Mouse (Mus musculus): ENCODE measurements around the gene Gm10271. TPM values are rescaled to one million over a fixed set of nuclear protein-coding genes. Genes with fewer than 3 reads are reported as not detected.

The Gm10271 gene
- total RNA-seq, 1 experiment from 2014 or later = not detected

DNA sequence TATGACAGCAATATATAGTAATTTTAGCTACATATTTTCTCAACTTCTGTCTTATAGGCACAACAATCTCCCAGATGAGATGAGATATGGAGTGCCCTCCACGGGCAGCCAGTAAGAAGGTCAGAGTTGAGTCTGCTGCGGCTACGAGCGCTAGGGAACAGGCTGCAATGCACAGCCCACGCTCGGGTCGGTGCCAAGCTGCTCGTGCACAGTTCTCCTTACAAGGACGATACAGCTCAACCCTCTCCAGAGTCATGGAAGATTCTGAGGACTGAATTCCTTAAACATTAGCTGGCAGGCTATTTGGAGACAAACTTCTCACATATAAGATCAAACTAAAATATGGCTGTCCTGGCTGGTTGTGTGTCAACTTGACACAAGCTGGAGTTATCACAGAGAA, 57.8 kb downstream of the Gm10271 start:
- no peak for ATAC-seq (replicated peaks; ENCODE audit: insufficient number of reproducible peaks, low FRiP score, low TSS enrichment, poor library complexity, severe bottlenecking)

DNA sequence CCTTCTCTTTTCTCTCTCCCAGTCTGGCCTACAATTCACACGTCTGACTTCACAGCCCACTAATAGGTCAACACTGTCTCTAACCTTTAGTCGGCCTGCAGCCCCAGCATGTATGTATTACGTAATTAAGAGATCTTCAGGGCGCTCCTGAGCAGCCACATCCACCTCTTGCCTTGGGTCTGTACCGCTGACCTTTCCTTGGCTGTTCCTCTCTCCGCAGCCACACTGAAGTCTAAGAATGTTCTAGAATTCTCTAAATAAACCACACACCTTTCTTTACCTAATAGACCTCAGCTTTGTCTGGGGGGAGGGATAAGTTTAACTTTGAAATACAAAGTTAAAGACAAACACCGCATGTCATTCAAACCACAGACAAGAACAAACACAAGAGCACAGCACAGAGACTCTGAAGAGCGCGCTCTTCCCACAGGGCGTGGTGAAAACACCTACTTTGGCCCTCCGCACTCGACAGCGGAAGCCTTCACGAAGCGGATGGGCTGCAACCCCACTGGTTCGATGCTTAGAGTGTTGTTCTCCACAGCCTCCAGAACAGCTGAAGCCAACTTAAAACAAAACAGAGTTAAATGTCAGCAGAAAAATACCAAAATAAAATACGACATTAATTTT, 58.6 kb downstream of the Gm10271 start:
- ATAC-seq (replicated peaks; ENCODE audit: insufficient number of reproducible peaks, low FRiP score, low TSS enrichment, poor library complexity, severe bottlenecking) = no peak

DNA sequence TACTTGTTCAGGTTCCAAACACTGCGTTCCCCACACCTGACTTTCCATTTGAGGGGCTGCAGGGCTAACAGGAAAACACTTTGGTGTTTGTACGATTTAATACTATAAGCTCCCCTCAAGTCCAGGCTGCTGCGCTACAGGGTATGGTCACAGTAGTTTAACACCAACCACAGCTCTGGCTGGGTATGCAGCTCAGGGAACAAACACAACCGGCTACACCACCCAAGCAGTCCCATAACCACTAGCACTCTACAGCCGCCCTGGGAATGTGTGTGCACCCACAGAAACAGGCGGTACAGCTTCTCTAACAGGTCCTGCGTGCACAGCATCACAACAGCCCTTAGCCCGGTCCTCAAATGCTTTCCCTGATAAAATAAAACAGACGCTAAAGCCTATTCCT, 59.6 kb downstream of the Gm10271 start:
- no peak for ATAC-seq (replicated peaks; ENCODE audit: insufficient number of reproducible peaks, low FRiP score, low TSS enrichment, poor library complexity, severe bottlenecking)

DNA sequence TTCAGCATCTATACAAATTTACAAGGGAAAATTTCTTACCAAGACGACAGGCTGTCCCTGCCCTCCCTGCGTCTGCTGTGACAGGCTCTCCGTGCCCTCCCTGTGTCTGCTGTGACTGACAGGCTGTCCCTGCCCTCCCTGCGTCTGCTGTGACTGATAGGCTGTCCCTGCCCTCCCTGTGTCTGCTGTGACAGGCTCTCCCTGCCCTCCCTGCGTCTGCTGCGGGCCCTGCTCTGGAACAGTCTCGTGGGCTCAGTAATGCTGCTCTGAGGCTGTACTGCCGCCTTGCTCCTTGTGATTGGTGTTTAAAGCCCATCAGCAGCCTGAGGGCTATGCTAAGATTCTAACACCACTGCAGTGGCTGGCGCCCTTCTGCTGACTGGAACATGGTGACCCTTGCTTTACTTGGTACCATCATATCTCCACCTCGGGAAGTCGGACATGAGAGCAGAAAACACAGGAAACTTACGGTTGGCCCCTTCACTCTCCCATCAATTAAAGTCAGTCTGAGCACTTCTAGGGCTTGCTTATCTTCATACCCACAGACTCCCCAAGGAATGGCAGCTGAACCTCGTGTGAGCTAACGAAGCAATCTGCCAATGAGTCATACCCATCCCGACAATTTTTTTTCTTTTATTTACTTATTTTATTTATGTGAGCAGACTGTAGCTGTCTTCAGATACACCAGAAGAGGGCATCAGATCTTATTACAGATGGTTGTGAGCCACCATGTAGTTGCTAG, 63.3 kb downstream of the Gm10271 start:
- no peak for ATAC-seq (replicated peaks; ENCODE audit: insufficient number of reproducible peaks, low FRiP score, low TSS enrichment, poor library complexity, severe bottlenecking)

Other genes with a start within 250 kb of the Gm10271 start
- gene Myrfl, start 75.7 kb downstream of the Gm10271 start, total RNA-seq (2017) = not detected in 3 replicates
- 16.6 to 20.8 TPM (median 18.0 TPM) in 3 replicates for gene Rab3ip, start 21.8 kb downstream of the Gm10271 start, total RNA-seq (2017)
- not detected in 3 replicates for gene Best3, start 13.7 kb upstream of the Gm10271 start, total RNA-seq (2017)
- gene Lrrc10, start 72.7 kb upstream of the Gm10271 start, total RNA-seq (2017) = not detected in 3 replicates
- 289 to 360 TPM (median 315 TPM) in 3 replicates for gene Cct2, start 91.2 kb upstream of the Gm10271 start, total RNA-seq (2017)
- 9.1 to 21.4 TPM (median 12.1 TPM) in 3 replicates for gene Frs2, start 175.9 kb upstream of the Gm10271 start, total RNA-seq (2017)

All from monocyte, adult 5-6 weeks (primary cell).